Mouse (Mus musculus) retina, adult 2 months (tissue): ENCODE results near the gene Jak1.
A peak's percentile ranks its signal among the peaks of the same experiment; 100 is the strongest.

ENCODE experiments used
- DNase-seq: peaks from one replicate; pipeline ENCODE4 v3.0.0-alpha.2; 2012; ENCODE audit warnings: low read depth, low spot score

The Jak1 gene

GRCm38 (mm10) chr4:101239313-101240162 is 25.5 kb downstream of the Jak1 start:
- no peak for DNase-seq

DNA sequence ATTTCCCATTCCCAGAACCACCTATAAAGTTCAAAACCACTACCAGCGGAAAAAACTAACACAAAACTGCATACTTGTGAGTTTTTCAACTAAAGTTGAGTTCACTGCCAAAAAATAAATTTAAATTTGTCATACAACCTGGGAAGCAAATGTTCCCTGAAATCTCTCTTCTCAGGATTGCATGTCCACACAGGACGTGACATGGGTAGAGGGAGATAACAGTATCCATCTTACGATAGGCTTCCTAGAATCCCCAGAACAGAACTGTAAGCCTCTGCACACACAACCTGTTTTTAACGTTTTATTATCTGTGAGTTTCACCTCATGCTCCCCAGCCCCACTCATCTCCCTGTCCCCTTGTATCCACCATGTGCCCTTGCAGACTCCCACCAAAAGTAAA is 26.5 kb downstream of the Jak1 start:
- DNase-seq, result no peak

DNA sequence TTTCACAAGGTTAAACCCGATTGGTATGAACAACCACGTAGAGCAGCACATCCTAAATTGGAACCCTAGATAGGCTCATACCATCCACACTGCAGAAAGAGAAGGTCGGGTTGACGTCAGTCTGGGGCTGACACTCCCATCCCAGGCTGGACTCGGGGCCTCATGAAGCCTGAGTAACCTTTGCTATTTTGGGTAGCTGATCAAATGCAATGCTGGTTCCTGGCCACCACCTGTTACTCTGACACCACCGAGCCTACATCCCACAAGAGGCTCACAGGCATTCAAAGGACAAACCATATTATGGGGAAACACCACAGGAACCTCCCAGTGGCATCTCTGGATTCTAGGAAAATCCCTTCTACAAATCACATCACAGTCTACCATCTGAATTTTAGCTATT is 28.3 kb downstream of the Jak1 start:
- DNase-seq, result no peak

DNA sequence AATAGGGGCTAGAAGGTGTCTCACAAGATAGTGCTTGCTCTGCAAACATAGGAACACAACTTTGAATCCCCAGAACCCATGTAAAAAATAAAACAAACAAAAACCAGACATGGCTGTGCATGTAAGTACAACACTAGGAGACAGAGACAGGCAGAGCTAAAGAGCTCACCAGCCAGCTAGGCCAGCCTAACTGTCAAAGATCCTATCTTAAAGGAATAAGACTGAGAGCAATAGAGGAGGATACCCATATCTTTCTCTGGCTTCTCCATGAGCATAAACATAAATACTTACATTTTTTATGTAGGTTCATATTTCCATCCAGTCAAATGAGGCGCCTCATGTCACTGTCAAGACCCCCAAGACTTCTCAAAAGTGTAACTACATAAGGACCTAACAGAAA is 29.1 kb downstream of the Jak1 start:
- DNase-seq, result no peak

DNA sequence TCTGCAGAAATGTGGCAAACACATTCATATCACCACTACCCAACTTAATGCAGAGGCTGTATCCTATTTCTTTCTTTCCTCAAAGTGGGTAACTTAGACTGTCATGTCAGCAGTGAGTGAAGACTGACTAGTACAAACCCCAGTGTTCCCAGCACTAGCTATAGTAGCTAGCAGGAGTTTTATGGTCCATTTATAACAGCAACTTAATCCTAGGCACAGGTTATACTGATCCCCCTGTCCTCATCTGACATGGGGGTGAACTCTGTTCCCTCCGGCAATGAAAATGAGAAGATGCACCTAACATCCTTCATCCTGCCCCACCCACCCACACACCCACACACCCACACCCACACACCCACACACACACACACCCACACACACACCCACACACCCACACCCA is 30.3 kb downstream of the Jak1 start:
- DNase-seq, result no peak

DNA sequence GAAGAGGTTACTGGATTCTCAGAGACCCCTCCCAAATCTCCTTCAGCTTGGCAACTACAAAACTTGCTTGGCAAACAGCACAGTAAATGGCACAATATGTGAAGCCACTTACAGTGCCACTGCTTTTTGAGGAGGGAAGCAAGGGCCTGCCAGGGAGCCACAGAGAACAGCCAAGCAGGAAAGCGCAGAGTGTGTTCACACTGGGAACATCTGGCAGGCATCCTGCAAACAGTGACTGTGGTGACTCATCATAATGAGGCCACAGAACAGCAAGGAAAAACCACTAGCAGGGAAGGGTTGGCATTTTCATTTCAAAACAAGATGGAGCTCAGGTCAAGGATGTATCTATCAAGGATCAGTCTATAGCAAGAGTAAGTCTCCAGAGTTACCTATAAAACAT is 30.8 kb downstream of the Jak1 start:
- DNase-seq, result peak; percentile 9

DNA sequence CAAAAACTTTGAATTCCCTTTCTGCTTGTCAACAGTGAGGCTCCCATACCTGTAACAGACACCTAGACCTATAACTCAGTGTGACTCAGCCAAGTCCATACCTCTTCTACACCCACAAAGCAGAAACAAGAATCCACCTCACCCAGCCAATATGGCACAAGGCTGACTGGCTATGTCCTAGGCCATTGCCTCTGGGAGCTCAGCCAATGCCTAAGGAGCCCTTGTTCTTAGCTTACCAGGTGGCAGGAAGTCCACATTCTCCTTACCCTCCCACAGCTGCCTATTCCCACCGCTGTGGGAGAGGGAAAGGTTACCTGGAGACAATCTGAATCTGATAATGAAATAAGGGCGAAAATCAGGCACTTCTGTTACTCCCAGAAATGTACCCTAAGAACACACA is 34.5 kb downstream of the Jak1 start:
- no peak for DNase-seq

GRCm38 (mm10) chr4:101227398-101227797 is 37.7 kb downstream of the Jak1 start:
- no peak for DNase-seq

GRCm38 (mm10) chr4:101225984-101226383 is 39.1 kb downstream of the Jak1 start:
- DNase-seq, result no peak

DNA sequence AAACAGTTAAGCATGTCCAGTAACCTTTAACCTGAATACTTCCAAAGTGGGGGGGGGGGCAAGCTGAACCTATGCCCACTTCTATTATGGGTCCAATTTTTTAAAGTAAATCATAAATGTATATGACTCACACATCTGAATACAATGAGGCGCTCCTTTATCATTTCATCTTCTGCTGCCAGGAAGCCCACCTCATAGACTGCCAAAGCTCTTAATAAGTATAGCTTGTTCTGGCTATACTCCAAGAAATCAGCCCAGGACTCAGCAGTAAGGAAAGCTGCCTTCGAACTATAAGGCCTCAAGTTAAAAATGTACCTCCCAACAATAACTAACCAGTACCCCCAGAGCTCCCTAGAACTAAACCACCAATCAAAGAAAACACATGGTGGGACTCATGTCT is 44.1 kb downstream of the Jak1 start:
- no peak for DNase-seq

DNA sequence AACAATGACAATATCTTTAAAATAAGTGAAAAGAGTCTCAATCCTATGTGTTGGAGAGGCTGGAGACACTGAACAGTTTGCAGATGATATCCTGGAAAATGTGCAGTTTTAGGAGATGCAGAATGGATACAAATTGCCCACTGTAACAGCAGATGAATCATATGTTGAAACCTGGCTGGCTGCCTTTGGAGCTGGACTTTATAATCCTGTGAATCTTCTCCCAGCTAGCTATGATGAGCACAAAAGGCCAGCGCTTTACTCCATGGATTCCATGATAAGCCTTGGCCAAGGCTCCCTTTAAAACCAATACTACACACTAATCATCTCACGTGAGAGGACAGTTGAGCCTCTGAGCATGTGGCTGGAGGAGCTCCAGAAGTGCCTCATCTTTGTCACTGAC is 45.2 kb downstream of the Jak1 start:
- DNase-seq, result no peak

- DNase-seq, result no peak
Measured at GRCm38 (mm10) chr4:101217026-101217540, 48.0 kb downstream of the Jak1 start.

DNA sequence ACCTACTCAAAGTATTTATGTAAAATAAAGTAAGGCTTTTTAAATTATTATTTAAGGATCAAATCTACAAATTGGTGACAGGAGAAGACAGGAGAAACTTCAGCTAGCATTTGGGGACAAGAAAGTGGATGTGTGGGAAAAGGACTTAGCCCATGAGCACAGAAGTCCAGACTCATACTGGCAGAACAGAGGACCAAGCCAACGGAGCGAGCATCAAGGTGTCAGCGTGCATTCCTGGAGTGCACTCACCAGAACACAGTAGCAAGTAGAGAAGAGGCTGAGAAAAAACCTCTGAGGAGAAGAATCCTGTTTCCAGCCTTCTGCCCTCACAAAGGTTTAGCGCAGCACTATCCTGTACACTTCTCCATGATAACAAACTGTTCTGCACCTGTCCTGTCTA is 48.8 kb downstream of the Jak1 start:
- DNase-seq, result no peak

DNA sequence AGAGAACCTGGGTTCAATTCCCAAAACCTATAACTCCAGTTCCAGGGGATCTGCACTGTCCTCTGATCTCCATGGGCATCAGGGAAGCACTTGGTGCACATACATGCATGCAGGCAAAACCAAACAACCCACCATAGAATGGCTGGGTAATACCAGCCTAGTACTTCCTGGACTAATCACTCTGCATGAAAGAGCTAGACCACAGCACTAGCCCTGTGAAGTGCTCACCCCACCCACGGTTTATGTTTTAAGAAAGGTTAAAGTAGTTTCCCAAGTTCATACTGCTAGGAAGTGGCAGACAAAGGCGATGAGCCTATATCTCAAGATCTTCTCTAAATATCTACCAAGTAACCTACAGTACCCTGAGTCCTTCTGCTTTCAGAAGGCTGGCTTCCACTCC is 51.6 kb downstream of the Jak1 start:
- no peak for DNase-seq

DNA sequence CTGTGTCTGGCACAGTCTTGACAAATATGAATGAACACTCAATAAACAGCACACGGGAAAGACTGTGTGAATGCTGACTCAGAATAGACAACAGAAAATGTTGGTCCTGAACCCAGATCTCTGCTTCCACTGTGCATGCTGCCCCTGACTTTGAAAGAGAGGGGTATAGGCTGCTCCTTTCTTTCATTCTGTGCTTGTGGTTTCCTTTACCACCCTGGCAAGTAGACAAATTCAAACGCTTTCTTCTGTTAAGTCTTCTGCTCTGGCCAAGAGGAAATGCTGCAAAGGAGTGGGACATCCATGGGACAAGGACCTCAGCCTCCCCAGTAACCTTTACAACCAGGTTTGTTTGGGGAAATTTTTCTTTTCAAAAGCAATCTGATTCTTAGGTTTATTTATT is 57.6 kb downstream of the Jak1 start:
- no peak for DNase-seq

DNA sequence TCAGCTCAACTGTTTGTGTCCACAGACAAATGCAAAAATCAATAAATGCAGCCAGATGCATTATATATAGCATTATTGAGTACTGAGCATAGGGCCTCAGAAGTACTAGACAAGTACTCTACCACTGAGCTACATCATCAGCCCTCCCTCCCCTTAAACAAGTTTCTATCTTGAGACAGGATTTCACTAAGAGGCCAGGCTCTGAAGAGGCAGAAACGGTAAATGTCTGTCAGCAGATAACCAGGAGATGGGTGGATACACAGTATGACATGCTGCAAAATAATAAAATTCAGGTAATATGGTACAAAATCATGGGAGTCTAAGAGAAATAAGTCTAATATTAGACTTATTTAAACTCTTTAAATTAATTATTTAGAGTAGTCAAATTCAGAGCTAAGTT is 61.6 kb downstream of the Jak1 start:
- no peak for DNase-seq

DNA sequence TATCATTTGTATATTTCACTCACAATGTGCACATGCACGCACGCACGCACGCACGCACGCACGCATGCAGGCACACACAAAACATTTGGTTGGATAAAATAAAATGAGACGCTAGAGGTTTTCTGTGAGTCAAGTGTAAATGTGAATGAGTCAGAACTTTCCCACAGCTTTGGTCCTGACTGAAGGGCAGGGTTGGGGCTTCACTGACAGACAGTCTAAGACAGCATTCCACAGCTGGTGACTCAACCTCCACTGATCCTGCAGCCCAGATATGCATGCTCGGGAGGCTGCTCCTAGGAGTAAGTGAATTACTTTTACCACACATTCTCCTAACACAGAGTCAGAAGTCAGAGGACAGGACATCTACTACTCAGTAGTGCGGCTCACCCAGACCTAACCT is 62.5 kb downstream of the Jak1 start:
- no peak for DNase-seq

DNA sequence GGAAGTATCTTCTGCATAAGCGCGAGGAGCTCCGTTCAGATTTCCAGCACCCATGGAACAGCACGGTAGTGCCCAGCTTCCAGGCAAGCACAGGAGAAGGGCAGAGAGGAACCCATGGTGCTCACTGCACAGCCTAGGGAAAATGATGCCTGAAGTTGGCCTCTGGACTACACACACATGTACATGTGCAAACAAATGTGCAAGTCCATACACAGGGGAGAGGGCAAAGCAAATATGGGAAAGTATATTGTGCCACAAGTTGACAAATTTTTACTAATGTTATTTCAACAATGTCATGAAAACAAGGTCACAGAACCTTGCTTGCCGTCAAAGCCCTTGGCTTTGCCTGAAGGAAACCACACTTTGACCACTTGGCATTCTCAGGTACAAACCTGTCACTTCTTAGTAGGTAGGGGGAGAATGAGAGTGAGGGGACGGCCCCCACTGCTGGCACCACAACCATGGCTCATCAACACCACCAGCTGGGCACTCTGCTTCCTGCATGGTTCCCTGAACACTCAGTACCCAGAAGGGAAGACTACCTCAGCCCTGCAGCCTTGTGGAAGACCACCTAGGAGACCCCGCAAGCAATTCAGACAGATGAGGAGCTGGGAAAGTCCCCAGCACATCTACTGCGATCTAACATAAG is 65.5 kb downstream of the Jak1 start:
- no peak for DNase-seq

DNA sequence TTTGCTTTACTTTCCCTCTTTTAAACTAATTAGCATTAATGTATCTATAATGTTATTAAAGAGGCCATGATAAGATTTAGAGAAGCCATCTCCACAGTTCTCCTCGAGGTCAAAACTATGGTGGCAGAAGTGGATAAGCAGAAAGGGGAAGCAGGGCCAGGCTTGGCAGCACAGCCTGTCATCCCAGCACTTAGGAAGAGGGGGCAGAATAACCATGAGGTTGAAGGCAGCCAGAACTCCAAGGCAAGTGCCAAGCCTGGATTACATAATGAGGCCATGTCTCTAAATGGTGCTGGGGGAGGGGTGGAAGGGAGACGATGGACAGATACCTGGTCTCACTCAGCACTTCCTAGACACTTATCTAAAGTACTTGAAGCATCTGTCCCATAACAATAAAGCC is 66.7 kb downstream of the Jak1 start:
- peak; percentile 11 for DNase-seq

- no peak for DNase-seq
Measured at GRCm38 (mm10) chr4:101197421-101198170, 67.5 kb downstream of the Jak1 start.

DNA sequence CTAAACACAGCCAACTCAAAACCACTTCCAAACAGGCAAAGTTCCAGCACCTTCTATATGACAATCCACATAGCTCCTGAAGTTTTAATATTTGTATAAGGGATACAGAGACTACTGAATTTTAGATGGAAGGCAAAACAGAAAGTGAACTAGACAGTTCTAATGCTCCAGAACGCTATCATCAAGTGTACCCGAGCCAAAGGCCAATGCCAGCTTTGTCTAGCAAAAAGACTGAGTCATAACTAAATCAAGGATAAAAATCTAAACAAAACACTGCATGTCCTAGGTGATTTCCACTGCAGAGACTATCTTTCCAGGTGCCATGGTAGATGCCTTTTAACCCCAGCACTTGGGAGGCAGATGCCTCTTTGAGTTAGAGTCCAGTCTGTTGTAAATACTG is 68.7 kb downstream of the Jak1 start:
- no peak for DNase-seq

DNA sequence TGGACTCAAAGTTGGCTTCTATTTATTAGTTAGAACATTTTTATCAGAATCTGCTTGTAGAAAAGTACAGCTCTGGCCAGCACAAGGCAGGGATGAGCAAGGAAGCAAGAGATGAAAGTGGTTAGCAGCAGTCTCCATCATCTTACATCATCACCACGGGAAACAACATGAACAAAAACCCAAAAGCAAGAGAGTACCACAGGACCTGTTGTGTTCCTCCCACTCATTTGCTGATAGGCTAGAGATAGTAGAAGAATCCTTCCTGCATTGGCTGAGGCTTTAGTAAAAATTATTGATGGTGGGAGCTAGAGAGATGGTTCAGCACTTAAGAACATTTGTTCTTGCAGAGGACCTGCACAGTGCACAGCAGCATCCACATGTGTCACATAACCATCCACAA is 70.9 kb downstream of the Jak1 start:
- no peak for DNase-seq
